Mouse (Mus musculus) midbrain, postnatal 0 days (tissue): ENCODE measurements around the gene Klhl11. TPM values are rescaled to one million over a fixed set of nuclear protein-coding genes. Genes with fewer than 3 reads are reported as not detected.

Source experiments
- ATAC-seq: fragments of 200-750 bp; cut with Nextera tagmentation; 2 replicates; pipeline ENCODE4 v1.8.0; 2017; ENCODE audit warnings: moderate number of reproducible peaks, mild to moderate bottlenecking, moderate TSS enrichment, moderate library complexity; ENCODE audit not compliant: low FRiP score
- DNase-seq: peaks from one replicate; pipeline ENCODE4 v3.0.0-alpha.2; 2015; ENCODE audit warnings: low spot score
- H3K27ac ChIP-seq: fragments of 300-500 bp; sonication (generic); 2 replicates; pipeline ENCODE4 v1.5.1; 2014; ENCODE audit warnings: low read depth, mild to moderate bottlenecking, low read length, mixed read lengths
- H3K27me3 ChIP-seq: fragments of 300-500 bp; sonication (generic); 2 replicates; pipeline ENCODE4 v1.6.1; 2014; ENCODE audit warnings: low read length, control low read depth, mixed read lengths; ENCODE audit not compliant: insufficient read depth
- H3K36me3 ChIP-seq: fragments of 300-500 bp; sonication (generic); 2 replicates; pipeline ENCODE4 v1.6.1; 2014; ENCODE audit warnings: low read length, control low read depth, mixed read lengths; ENCODE audit not compliant: insufficient read depth
- H3K4me1 ChIP-seq: fragments of 300-500 bp; sonication (generic); 2 replicates; pipeline ENCODE4 v1.6.1; 2014; ENCODE audit warnings: mild to moderate bottlenecking, control low read depth, antibody characterized with exemption, low read length, mixed read lengths; ENCODE audit not compliant: insufficient read depth
- H3K4me2 ChIP-seq: fragments of 300-500 bp; sonication (generic); 2 replicates; pipeline ENCODE4 v1.6.1; 2014; ENCODE audit warnings: low read depth, mild to moderate bottlenecking, low read length, mixed read lengths; ENCODE audit not compliant: poor library complexity, severe bottlenecking
- H3K4me3 ChIP-seq: fragments of 300-500 bp; sonication (generic); 2 replicates; pipeline ENCODE4 v1.5.1; 2014; ENCODE audit warnings: low read depth, mild to moderate bottlenecking, low read length, moderate library complexity
- H3K9ac ChIP-seq: fragments of 300-500 bp; sonication (generic); replicated peaks from 2 replicates; pipeline ENCODE4 v1.6.1; 2014; ENCODE audit warnings: mild to moderate bottlenecking, low read length, moderate library complexity, mixed read lengths; ENCODE audit not compliant: poor library complexity, severe bottlenecking
- H3K9me3 ChIP-seq: fragments of 300-500 bp; sonication (generic); 2 replicates; pipeline ENCODE4 v1.6.1; 2016; ENCODE audit warnings: low read length, control low read depth
- CTCF ChIP-seq: IDR thresholded peaks from 2 replicates; pipeline ENCODE4 v1.5.1; 2016; ENCODE audit warnings: antibody characterized with exemption, mild to moderate bottlenecking
- WGBS: fragments of 180-500 bp; shearing (Covaris S2); extraction: QIAGEN DNeasy Blood & Tissue Kit; methylation state at CpG from one replicate; pipeline ENCODE4 v1.1.7; 2014; 5-methylcytosine and 5-hydroxymethylcytosine counted together
- polyA plus RNA-seq: library from polyadenylated mRNA; unstranded; fragments of >200 nt; fragmentation: Nextera tagmentation; extraction: Ambion mirVana; gene quantifications from 2 replicates; pipeline ENCODE4 v1.2.1, GENCODE M21; 2015
- total RNA-seq: library from RNA; depleted of rRNA; stranded (reverse); fragments of >200 nt; gene quantifications from 2 replicates; pipeline ENCODE4 v1.2.3, GENCODE M21; 2014

The Klhl11 gene
- total and polyA plus RNA-seq, 2 experiments from 2014 or later = 10.3 to 57.4 TPM

DNA sequence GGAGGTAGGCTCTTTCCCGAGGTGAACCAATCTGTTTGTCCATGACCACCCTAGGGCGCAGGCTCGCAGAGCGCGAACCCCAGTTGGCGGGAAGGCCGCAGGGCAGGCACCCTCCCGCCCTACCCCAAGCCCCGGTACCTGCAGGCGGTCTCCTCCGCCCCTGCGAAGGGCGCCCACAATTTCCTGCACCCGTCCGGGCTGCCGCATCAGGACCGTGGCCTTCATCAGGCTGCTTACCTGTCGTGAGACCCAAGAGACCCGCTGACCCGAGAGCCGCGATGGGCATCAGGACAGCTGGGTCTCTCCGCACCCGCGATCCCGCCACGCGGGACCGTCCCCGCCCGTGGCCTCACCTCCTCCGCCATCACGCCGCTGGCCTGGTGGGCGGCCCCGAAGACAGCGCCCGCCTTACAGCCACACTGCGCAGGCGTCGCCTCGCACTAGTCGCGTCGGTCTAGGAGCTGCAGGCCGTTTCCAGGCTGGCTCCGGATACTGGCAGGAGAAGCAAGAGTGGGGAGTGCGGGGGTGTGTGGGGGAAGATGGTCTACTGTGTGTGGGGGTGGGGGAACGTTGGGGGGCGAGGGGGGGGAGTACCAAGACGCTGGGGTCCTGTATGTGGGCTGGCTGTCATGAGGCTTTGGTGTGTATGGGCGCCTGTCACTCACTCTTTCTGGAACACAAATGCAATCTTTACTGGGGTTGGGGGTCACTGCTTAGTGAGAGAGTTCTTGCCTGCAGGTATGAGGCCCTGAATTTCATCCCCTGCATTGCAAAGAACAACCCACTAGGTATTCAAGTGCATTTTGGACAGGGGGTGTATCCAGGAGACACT is 31.6 kb downstream of the Klhl11 start:
- H3K27ac ChIP-seq = peak overlapping the region; percentile 75
- peaks cover 7% of the 10 kb centered on the region for H3K4me1 ChIP-seq
- DNase-seq = peak; percentile 89
- H3K4me2 ChIP-seq = peak overlapping the region; percentile 87
- 1% methylated on average over 51 of the region's 52 CpGs for WGBS
- 0 out of 2 replicates have a peak, but pooled peaks have one; percentile 2 for TF ChIP-seq CTCF
- peak overlapping the region; percentile 86 for H3K4me3 ChIP-seq
- no peaks in the 10 kb centered on the region for H3K27me3 ChIP-seq
- H3K9ac ChIP-seq = peak overlapping the region; percentile 90
- peaks cover 10% of the 10 kb centered on the region for H3K36me3 ChIP-seq
- no peaks in the 10 kb centered on the region for H3K9me3 ChIP-seq
- peak; percentile 95 for ATAC-seq

DNA sequence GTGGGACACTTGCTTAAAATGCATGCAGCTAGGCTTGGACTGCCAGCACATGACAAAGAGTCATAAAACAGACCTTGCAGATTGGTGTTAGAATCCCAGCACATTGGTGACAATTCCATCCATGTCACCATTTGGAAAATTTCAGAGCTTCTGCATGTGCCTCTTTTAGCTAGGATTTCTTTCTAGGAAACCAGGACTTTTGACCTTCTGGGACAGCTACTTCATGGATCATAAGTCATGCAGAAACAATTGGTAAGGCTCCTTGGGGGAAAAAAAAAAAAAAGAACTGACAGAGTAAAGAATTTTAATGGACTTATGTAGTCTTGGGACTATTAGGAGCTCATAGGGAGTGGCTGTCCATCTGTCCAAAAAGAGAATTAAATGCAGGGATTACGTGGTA is 34.6 kb downstream of the Klhl11 start:
- H3K27ac ChIP-seq = no peak overlapping the region
- no peak overlapping the region for H3K4me3 ChIP-seq
- H3K4me1 ChIP-seq = peaks cover 7% of the 10 kb centered on the region
- ATAC-seq = no peak
- H3K36me3 ChIP-seq = peaks cover 16% of the 10 kb centered on the region
- 64% methylated on average over 1 of the region's 1 CpGs for WGBS
- DNase-seq = no peak
- H3K9me3 ChIP-seq = no peaks in the 10 kb centered on the region
- H3K9ac ChIP-seq = no peak overlapping the region
- no peak overlapping the region for H3K4me2 ChIP-seq
- H3K27me3 ChIP-seq = no peaks in the 10 kb centered on the region
- no peak for TF ChIP-seq CTCF

DNA sequence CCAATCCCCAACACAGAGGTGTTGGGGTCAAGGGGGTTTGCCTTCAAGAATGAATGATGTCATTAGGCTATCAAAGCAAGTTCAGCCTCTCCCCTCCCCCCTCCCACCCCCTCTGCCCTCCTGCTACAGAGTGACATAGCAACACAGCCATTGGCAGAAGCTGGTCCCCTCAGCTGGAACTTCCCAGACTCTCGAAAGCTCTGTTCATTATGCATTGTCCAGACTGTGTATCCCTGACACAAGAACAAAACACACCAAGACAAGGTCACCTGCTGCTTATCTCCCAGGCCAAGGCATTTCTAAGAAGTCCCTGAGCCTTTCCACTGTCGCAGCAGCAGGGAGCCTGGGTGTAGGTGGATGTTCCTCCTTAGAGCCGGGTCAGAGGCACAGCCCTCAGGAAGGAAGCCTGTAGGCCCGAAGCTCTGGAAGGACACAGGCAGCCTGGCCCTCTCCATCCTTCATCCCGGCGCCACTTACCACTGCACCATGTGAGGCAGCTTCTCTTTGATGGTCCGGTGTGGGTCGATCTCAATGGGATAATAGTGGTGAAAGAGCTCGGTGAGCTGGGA is 36.8 kb downstream of the Klhl11 start:
- no peak overlapping the region for H3K4me2 ChIP-seq
- DNase-seq (no peak), ATAC-seq (no peak)
- no peak overlapping the region for H3K27ac ChIP-seq
- H3K9ac ChIP-seq = no peak overlapping the region
- H3K4me3 ChIP-seq = no peak overlapping the region
- H3K4me1 ChIP-seq = peaks cover 3% of the 10 kb centered on the region; the same call in 1 of the 2 replicates
- peaks cover 19% of the 10 kb centered on the region for H3K36me3 ChIP-seq
- H3K27me3 ChIP-seq = no peaks in the 10 kb centered on the region
- TF ChIP-seq CTCF = no peak
- 19% methylated on average over 9 of the region's 9 CpGs for WGBS
- H3K9me3 ChIP-seq = no peaks in the 10 kb centered on the region

DNA sequence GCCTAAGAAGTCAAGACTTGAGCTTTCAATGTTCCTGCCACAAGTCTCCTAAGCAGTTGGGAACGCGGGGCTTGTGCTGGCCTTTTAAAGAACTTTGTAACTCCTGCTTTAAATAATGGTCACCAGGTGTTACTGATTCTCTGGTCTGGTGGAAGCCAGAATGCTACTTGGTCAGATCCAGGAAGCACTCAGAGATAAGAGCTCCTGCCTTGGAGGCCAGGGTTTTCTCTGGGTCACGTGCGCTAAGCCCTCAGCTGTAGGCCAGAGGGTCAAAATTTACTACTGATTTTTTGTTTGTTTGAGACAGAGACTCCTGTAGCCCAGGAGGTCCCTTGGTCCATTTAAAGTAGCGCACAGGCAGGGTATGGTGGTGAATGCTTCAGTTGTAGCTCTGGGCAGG is 40.5 kb downstream of the Klhl11 start:
- TF ChIP-seq CTCF = no peak
- Histone ChIP-seq H3K4me3 (no peak overlapping the region), H3K9ac (no peak overlapping the region), H3K36me3 (peaks cover 21% of the 10 kb centered on the region), H3K9me3 (no peaks in the 10 kb centered on the region), H3K4me1 (no peaks in the 10 kb centered on the region), H3K4me2 (no peak overlapping the region), H3K27ac (no peak overlapping the region), H3K27me3 (no peaks in the 10 kb centered on the region)
- 97% methylated on average over 5 of the region's 5 CpGs for WGBS
- ATAC-seq (no peak), DNase-seq (no peak)

DNA sequence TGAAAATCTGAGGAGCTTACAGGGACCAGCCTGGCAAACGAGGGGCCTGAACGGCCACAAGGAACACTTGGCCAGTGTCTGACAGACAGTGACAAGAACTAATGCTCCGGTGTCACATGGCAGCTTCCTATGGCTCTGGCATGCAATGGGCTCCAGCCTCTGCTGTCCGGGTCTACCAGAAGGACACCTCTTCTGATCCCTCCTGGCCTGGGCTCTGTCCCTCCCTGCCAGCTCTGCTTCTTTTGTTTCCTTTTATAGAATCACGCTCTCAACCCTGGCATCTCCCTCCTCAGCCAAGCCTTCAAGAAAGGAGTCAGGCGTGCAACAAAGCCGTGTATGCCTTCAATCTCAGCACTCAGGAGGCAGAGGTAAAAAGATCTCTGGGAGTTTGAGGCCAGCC is 42.5 kb downstream of the Klhl11 start:
- Histone ChIP-seq H3K9me3 (no peaks in the 10 kb centered on the region), H3K36me3 (peaks cover 13% of the 10 kb centered on the region), H3K9ac (no peak overlapping the region), H3K27me3 (no peaks in the 10 kb centered on the region), H3K4me1 (no peaks in the 10 kb centered on the region), H3K4me3 (no peak overlapping the region), H3K27ac (no peak overlapping the region), H3K4me2 (no peak overlapping the region)
- TF ChIP-seq CTCF = no peak
- ATAC-seq (no peak), DNase-seq (no peak)
- 81% methylated on average over 7 of the region's 7 CpGs for WGBS

DNA sequence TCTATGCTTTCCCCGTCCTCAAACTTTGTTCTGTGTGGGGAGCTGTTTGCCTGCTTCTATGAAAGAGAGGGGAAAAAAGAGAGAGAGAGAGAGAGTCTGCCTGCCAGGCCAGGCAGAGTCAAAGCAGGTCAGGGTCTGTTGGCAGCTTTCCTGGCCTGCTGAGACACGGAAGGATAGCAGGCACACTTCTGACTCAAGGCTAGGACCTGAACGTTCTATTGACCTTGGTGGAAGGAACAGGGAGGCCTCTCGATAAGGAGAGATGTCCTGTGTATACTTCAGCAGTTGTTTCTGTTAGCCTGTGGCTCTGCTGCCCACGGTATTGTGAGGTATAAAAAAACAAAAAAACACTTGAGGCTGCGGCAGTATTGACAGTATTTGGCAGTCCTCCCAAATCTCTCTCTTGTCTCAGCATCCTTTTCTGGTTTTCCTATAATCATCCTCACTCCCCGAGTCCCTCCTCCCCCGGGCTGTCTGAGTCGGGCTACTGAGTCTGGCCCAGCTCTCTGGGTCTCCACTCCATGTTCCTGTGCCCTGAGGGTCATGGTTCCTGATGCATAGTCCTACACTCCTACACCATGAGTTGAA is 43.8 kb downstream of the Klhl11 start:
- Histone ChIP-seq H3K27ac (no peak overlapping the region), H3K36me3 (peaks cover 10% of the 10 kb centered on the region), H3K4me3 (no peak overlapping the region), H3K9me3 (no peaks in the 10 kb centered on the region), H3K27me3 (no peaks in the 10 kb centered on the region), H3K9ac (no peak overlapping the region), H3K4me2 (no peak overlapping the region), H3K4me1 (no peaks in the 10 kb centered on the region)
- ATAC-seq (no peak), DNase-seq (peak; percentile 47)
- 58% methylated on average over 9 of the region's 9 CpGs for WGBS
- no peak for TF ChIP-seq CTCF
